Mouse (Mus musculus): Measurements from ENCODE around the gene Tgfbr3l. TPM values are rescaled to one million over a fixed set of nuclear protein-coding genes. Genes with fewer than 3 reads are reported as not detected.
A peak's percentile ranks its signal among the peaks of the same experiment; 100 is the strongest.

The Tgfbr3l gene
- polyA plus RNA-seq, 1 experiment = 10.8 TPM

- H3K27ac ChIP-seq (ENCODE audit: insufficient read depth, low read length) = peak within 1 kb of the TSS; percentile 48
- peak within 1 kb of the TSS; percentile 63 for H3K4me3 ChIP-seq (ENCODE audit: insufficient read depth, low read length)
- peaks cover 8% of the 10 kb centered on the region for H3K4me1 ChIP-seq (ENCODE audit: control insufficient read depth, insufficient read depth, low read length)
- no peak for TF ChIP-seq CTCF (IDR thresholded peaks at IDR 0.05; ENCODE audit: borderline replicate concordance, insufficient read depth, low read length)
- TF ChIP-seq POLR2A (IDR thresholded peaks at IDR 0.05; ENCODE audit: low read depth, low read length) = peak; percentile 90
Measured at GRCm38 (mm10) chr8:4259125-4259804, 11.3 kb downstream of the Tgfbr3l start, which contains the start of gene Ctxn1. Gene Ctxn1 (minus strand): TSS chr8:4259274.

GRCm38 (mm10) chr8:4259805-4260170 is 11.8 kb downstream of the Tgfbr3l start:
- TF ChIP-seq CTCF (IDR thresholded peaks at IDR 0.05; ENCODE audit: borderline replicate concordance, insufficient read depth, low read length) = no peak
- no peak for TF ChIP-seq POLR2A (IDR thresholded peaks at IDR 0.05; ENCODE audit: low read depth, low read length)
- Histone ChIP-seq H3K27ac (ENCODE audit: insufficient read depth, low read length) (peak overlapping the region; percentile 48), H3K4me1 (ENCODE audit: control insufficient read depth, insufficient read depth, low read length) (peaks cover 8% of the 10 kb centered on the region), H3K4me3 (ENCODE audit: insufficient read depth, low read length) (no peak overlapping the region)

- Histone ChIP-seq H3K4me1 (ENCODE audit: control insufficient read depth, insufficient read depth, low read length) (no peaks in the 10 kb centered on the region), H3K27ac (ENCODE audit: insufficient read depth, low read length) (no peak overlapping the region), H3K4me3 (ENCODE audit: insufficient read depth, low read length) (no peak overlapping the region)
- no peak for TF ChIP-seq CTCF (IDR thresholded peaks at IDR 0.05; ENCODE audit: borderline replicate concordance, insufficient read depth, low read length)
- TF ChIP-seq POLR2A (IDR thresholded peaks at IDR 0.05; ENCODE audit: low read depth, low read length) = no peak
Measured at GRCm38 (mm10) chr8:4263105-4263791, 15.2 kb downstream of the Tgfbr3l start.

GRCm38 (mm10) chr8:4265160-4265914 is 17.3 kb downstream of the Tgfbr3l start:
- H3K4me3 ChIP-seq (ENCODE audit: insufficient read depth, low read length) = no peak overlapping the region
- TF ChIP-seq CTCF (IDR thresholded peaks at IDR 0.05; ENCODE audit: borderline replicate concordance, insufficient read depth, low read length) (no peak), POLR2A (IDR thresholded peaks at IDR 0.05; ENCODE audit: low read depth, low read length) (no peak)
- H3K4me1 ChIP-seq (ENCODE audit: control insufficient read depth, insufficient read depth, low read length) = no peaks in the 10 kb centered on the region
- H3K27ac ChIP-seq (ENCODE audit: insufficient read depth, low read length) = no peak overlapping the region

- Histone ChIP-seq H3K27ac (ENCODE audit: insufficient read depth, low read length) (no peak overlapping the region), H3K4me1 (ENCODE audit: control insufficient read depth, insufficient read depth, low read length) (no peaks in the 10 kb centered on the region), H3K4me3 (ENCODE audit: insufficient read depth, low read length) (no peak overlapping the region)
- TF ChIP-seq CTCF (IDR thresholded peaks at IDR 0.05; ENCODE audit: borderline replicate concordance, insufficient read depth, low read length) = 0 out of 2 replicates have a peak, but pooled peaks have one; percentile 9
- TF ChIP-seq POLR2A (IDR thresholded peaks at IDR 0.05; ENCODE audit: low read depth, low read length) = no peak
Measured at GRCm38 (mm10) chr8:4267627-4268026, 19.6 kb downstream of the Tgfbr3l start.

- 0 out of 2 replicates have a peak, but pooled peaks cover 3% of the 10 kb centered on the region for H3K4me1 ChIP-seq (ENCODE audit: control insufficient read depth, insufficient read depth, low read length)
- TF ChIP-seq POLR2A (IDR thresholded peaks at IDR 0.05; ENCODE audit: low read depth, low read length) (no peak), CTCF (IDR thresholded peaks at IDR 0.05; ENCODE audit: borderline replicate concordance, insufficient read depth, low read length) (no peak)
- no peak overlapping the region for H3K27ac ChIP-seq (ENCODE audit: insufficient read depth, low read length)
- no peak overlapping the region for H3K4me3 ChIP-seq (ENCODE audit: insufficient read depth, low read length)
Measured at GRCm38 (mm10) chr8:4269609-4270008, 21.6 kb downstream of the Tgfbr3l start.

GRCm38 (mm10) chr8:4275275-4276110 is 27.5 kb downstream of the Tgfbr3l start, which contains the start of gene Timm44:
Gene Timm44 (minus strand): TSS chr8:4275913.
- peak within 1 kb of the TSS; percentile 97 for H3K4me3 ChIP-seq (ENCODE audit: insufficient read depth, low read length)
- 0 out of 2 replicates have a peak, but pooled peaks cover 6% of the 10 kb centered on the region for H3K4me1 ChIP-seq (ENCODE audit: control insufficient read depth, insufficient read depth, low read length)
- H3K27ac ChIP-seq (ENCODE audit: insufficient read depth, low read length) = peak within 1 kb of the TSS; percentile 22; the same call in 1 of the 2 replicates
- TF ChIP-seq POLR2A (IDR thresholded peaks at IDR 0.05; ENCODE audit: low read depth, low read length) (peak; percentile 78), CTCF (IDR thresholded peaks at IDR 0.05; ENCODE audit: borderline replicate concordance, insufficient read depth, low read length) (no peak)

GRCm38 (mm10) chr8:4276111-4276465 is 28.1 kb downstream of the Tgfbr3l start:
- TF ChIP-seq CTCF (IDR thresholded peaks at IDR 0.05; ENCODE audit: borderline replicate concordance, insufficient read depth, low read length) (no peak), POLR2A (IDR thresholded peaks at IDR 0.05; ENCODE audit: low read depth, low read length) (no peak)
- Histone ChIP-seq H3K4me3 (ENCODE audit: insufficient read depth, low read length) (peak overlapping the region; percentile 97), H3K27ac (ENCODE audit: insufficient read depth, low read length) (peak overlapping the region; percentile 22; the same call in 1 of the 2 replicates), H3K4me1 (ENCODE audit: control insufficient read depth, insufficient read depth, low read length) (0 out of 2 replicates have a peak, but pooled peaks cover 6% of the 10 kb centered on the region)

GRCm38 (mm10) chr8:4292738-4293137 is 44.7 kb downstream of the Tgfbr3l start:
- Histone ChIP-seq H3K27ac (ENCODE audit: insufficient read depth, low read length) (no peak overlapping the region), H3K4me3 (ENCODE audit: insufficient read depth, low read length) (no peak overlapping the region), H3K4me1 (ENCODE audit: control insufficient read depth, insufficient read depth, low read length) (no peaks in the 10 kb centered on the region)
- TF ChIP-seq CTCF (IDR thresholded peaks at IDR 0.05; ENCODE audit: borderline replicate concordance, insufficient read depth, low read length) = no peak
- no peak for TF ChIP-seq POLR2A (IDR thresholded peaks at IDR 0.05; ENCODE audit: low read depth, low read length)

Data from embryonic fibroblast, embryonic 13.5 days (primary cell).